Mouse (Mus musculus) heart, adult 2 months (tissue): Measurements from ENCODE around the gene Lrrc36.

Experiments used
- EP300 ChIP-seq: fragments of 200-500 bp; IDR thresholded peaks from 2 replicates; pipeline ENCODE4 v1.6.1; 2011; ENCODE audit warnings: low read depth, low read length, control low read depth; ENCODE audit not compliant: insufficient read depth
- POLR2A ChIP-seq: fragments of 200-500 bp; IDR thresholded peaks from 2 replicates; pipeline ENCODE4 v1.6.1; 2011; ENCODE audit warnings: mild to moderate bottlenecking, low read depth, low read length, control low read depth; ENCODE audit not compliant: insufficient read depth

DNA sequence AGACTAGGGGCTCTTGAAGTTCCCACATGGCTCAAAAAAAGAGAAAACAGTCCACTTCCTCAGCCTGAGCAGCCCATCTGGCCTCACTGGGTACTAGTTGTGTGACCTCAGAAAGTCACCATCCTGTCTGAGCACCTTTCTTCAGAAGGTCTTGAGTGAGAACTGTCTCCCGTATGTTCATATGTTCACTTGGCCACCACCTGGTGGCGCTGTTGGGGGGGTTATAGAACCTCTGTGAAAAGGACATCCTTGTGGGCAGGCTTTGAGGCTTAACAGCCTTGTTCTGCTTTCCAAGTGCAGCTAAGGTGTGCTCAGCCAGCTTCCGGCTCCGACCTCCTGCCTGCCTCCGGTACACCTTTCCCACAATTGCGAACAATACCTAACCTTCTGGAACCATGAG lies 68.1 kb downstream of the Lrrc36 start:
- TF ChIP-seq POLR2A (no peak), EP300 (0 out of 2 replicates have a peak, but pooled peaks have one; percentile 27)
